Mouse (Mus musculus) spleen, adult 12 weeks (tissue): Measurements from ENCODE around the gene Srprb.

ENCODE experiments used
- DNase-seq: peaks from one replicate; pipeline ENCODE4 v3.0.0; 2022; ENCODE audit warnings: low spot score

Gene Srprb

GRCm38 (mm10) chr9:103201561-103202260 is at the start of gene Srprb:
Gene Srprb (minus strand): TSS chr9:103202137.
- peak; percentile 88 for DNase-seq

- no peak for DNase-seq
Measured at GRCm38 (mm10) chr9:103248618-103249017, 46.7 kb upstream of the Srprb start.

GRCm38 (mm10) chr9:103246526-103247168 is 44.7 kb upstream of the Srprb start:
- no peak for DNase-seq

- no peak for DNase-seq
Measured at GRCm38 (mm10) chr9:103243640-103244039, 41.7 kb upstream of the Srprb start.

GRCm38 (mm10) chr9:103241206-103241605 is 39.3 kb upstream of the Srprb start:
- no peak for DNase-seq

GRCm38 (mm10) chr9:103239471-103239870 is 37.5 kb upstream of the Srprb start:
- DNase-seq: no peak

GRCm38 (mm10) chr9:103234565-103235165 is 32.7 kb upstream of the Srprb start:
- no peak for DNase-seq

- no peak for DNase-seq
Measured at GRCm38 (mm10) chr9:103234059-103234458, 32.1 kb upstream of the Srprb start.

- DNase-seq: no peak
Measured at GRCm38 (mm10) chr9:103233006-103233395, 31.1 kb upstream of the Srprb start.

- no peak for DNase-seq
Measured at GRCm38 (mm10) chr9:103232232-103233005, 30.5 kb upstream of the Srprb start.

- no peak for DNase-seq
Measured at GRCm38 (mm10) chr9:103230151-103230951, 28.4 kb upstream of the Srprb start, which contains the start of the genes Gm20425 and Trf. Gene Gm20425 (minus strand): TSS chr9:103230307. Gene Trf (minus strand): TSS chr9:103230444.

GRCm38 (mm10) chr9:103229037-103229867 is 27.3 kb upstream of the Srprb start:
- no peak for DNase-seq

GRCm38 (mm10) chr9:103228370-103229003 is 26.6 kb upstream of the Srprb start:
- DNase-seq: no peak

GRCm38 (mm10) chr9:103227760-103228159 is 25.8 kb upstream of the Srprb start:
- DNase-seq: no peak

GRCm38 (mm10) chr9:103226806-103227205 is 24.9 kb upstream of the Srprb start:
- no peak for DNase-seq

- no peak for DNase-seq
Measured at GRCm38 (mm10) chr9:103225464-103225863, 23.5 kb upstream of the Srprb start.

GRCm38 (mm10) chr9:103224721-103225120 is 22.8 kb upstream of the Srprb start:
- no peak for DNase-seq

- no peak for DNase-seq
Measured at GRCm38 (mm10) chr9:103214281-103214680, 12.3 kb upstream of the Srprb start.

GRCm38 (mm10) chr9:103213631-103214030 is 11.7 kb upstream of the Srprb start:
- no peak for DNase-seq
